Mouse (Mus musculus): ENCODE data around the gene Hes1. TPM values are rescaled to one million over a fixed set of nuclear protein-coding genes. Genes with fewer than 3 reads are reported as not detected.

The Hes1 gene
- polyA plus RNA-seq, 1 experiment from 2014 or later, result 28.8 TPM

DNA sequence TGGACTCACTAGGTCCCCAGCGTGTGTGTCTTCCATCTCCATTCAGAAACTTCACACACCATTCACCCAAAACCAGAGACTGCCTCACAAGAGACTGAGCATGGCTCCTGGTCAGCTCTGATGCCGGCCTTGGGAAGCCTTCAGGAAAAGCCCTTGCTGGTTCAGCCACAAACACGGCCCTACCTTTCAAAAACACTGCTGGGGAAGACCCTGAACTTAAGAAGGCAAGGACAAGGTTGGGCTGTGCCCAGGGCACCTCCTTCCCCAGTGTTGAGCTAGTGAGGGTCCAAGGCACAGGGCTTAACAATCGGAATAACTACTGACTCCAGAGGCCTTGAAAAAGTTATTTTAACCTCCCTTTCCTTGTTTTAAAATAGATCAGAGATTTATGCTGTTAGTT lies 17.3 kb downstream of the Hes1 start:
- WGBS, result 52% methylated on average over 4 of the region's 4 CpGs
- peaks cover 11% of the 10 kb centered on the region; the same call in 1 of the 2 replicates for H3K27me3 ChIP-seq (ENCODE audit: control insufficient read depth, insufficient read depth, low read length)
- H3K4me2 ChIP-seq (replicated peaks; ENCODE audit: low read depth, low read length), result no peak overlapping the region
- DNase-seq (ENCODE audit: low spot score), result no peak
- H3K4me3 ChIP-seq (ENCODE audit: low read depth, low read length), result no peak overlapping the region
- ATAC-seq (ENCODE audit: low FRiP score), result no peak
- no peaks in the 10 kb centered on the region for H3K4me1 ChIP-seq (replicated peaks; ENCODE audit: control insufficient read depth, insufficient read depth, low read length)
- no peaks in the 10 kb centered on the region for H3K36me3 ChIP-seq (ENCODE audit: control insufficient read depth, insufficient read depth, low read length)
- H3K9ac ChIP-seq (ENCODE audit: low read depth, low read length), result no peak overlapping the region
- no peaks in the 10 kb centered on the region for H3K9me3 ChIP-seq (ENCODE audit: control insufficient read depth, low read length)
- H3K27ac ChIP-seq (ENCODE audit: low read depth, low read length), result no peak overlapping the region

DNA sequence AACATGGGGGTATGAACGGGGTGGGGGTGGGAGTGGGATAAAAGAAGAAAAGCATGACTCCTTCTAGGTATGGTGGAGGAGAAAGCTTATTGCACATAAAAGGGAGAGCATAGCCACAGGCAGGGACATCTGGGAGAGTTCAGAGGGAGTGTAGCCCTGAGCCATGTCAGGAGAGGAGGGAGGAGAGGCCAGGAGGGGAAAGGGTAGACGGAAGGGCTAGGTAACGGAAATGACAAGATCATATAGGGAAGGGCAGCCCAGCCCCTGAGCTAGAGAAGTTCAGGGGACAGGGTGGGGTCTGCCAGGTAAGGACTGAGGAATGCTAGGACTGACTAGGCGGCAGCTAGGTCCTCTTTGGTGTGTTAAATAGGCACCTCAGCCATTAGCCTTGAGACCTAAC lies 17.8 kb downstream of the Hes1 start:
- no peak for ATAC-seq (ENCODE audit: low FRiP score)
- peaks cover 11% of the 10 kb centered on the region; the same call in 1 of the 2 replicates for H3K27me3 ChIP-seq (ENCODE audit: control insufficient read depth, insufficient read depth, low read length)

DNA sequence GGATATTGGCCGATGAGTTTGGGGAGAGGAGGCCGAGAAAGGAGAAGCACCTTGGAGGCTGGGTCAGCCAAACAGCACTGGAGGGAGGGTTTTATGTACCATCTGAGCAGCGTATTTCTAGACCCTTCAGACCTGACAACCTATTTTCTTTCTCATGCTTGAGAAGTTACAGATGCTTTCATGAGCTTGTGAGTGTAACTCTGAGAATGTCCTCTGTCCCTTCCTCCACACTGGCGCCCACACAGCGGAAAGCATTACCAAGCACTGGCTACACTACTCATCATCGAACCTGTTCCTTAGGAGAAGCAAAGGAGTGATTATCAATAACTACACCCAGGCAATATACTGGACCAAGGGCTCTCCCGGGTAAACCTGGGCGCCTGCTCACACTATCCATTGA lies 18.8 kb downstream of the Hes1 start:
- DNase-seq (ENCODE audit: low spot score), result no peak
- Histone ChIP-seq H3K4me2 (replicated peaks; ENCODE audit: low read depth, low read length) (no peak overlapping the region), H3K9ac (ENCODE audit: low read depth, low read length) (no peak overlapping the region), H3K9me3 (ENCODE audit: control insufficient read depth, low read length) (no peaks in the 10 kb centered on the region), H3K27ac (ENCODE audit: low read depth, low read length) (no peak overlapping the region), H3K27me3 (ENCODE audit: control insufficient read depth, insufficient read depth, low read length) (peaks cover 11% of the 10 kb centered on the region; the same call in 1 of the 2 replicates), H3K4me3 (ENCODE audit: low read depth, low read length) (no peak overlapping the region), H3K36me3 (ENCODE audit: control insufficient read depth, insufficient read depth, low read length) (no peaks in the 10 kb centered on the region), H3K4me1 (replicated peaks; ENCODE audit: control insufficient read depth, insufficient read depth, low read length) (no peaks in the 10 kb centered on the region)
- WGBS, result 97% methylated on average over 8 of the region's 8 CpGs
- ATAC-seq (ENCODE audit: low FRiP score), result no peak

More for the DNA sequence above, 17.8 kb downstream of the Hes1 start:
- no peak for DNase-seq (ENCODE audit: low spot score)
- Histone ChIP-seq H3K4me3 (ENCODE audit: low read depth, low read length) (no peak overlapping the region), H3K4me2 (replicated peaks; ENCODE audit: low read depth, low read length) (no peak overlapping the region), H3K4me1 (replicated peaks; ENCODE audit: control insufficient read depth, insufficient read depth, low read length) (no peaks in the 10 kb centered on the region), H3K36me3 (ENCODE audit: control insufficient read depth, insufficient read depth, low read length) (no peaks in the 10 kb centered on the region), H3K9me3 (ENCODE audit: control insufficient read depth, low read length) (no peaks in the 10 kb centered on the region), H3K27ac (ENCODE audit: low read depth, low read length) (no peak overlapping the region), H3K9ac (ENCODE audit: low read depth, low read length) (no peak overlapping the region)
- WGBS, result 82% methylated on average over 4 of the region's 4 CpGs

DNA sequence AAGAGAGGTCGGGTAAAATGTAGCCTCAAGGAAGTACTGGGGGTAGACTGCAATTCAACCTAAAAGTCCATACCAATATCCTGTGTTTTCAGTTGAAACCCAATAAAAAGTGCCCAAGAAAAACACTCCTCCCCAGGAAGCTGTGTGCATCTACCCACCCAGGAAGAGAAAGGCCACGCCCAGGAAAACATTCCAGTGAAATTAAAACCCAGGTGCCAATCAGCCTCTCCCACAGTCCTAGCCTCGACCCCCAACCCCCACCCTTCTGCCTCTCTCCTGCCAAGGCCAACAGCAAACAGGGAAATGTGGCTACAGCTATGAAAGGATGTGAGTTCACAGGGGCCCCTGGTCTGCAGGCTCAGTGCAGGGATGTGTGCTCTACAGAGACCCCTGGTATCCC lies 19.4 kb downstream of the Hes1 start:
- 55% methylated on average over 3 of the region's 3 CpGs for WGBS

DNA sequence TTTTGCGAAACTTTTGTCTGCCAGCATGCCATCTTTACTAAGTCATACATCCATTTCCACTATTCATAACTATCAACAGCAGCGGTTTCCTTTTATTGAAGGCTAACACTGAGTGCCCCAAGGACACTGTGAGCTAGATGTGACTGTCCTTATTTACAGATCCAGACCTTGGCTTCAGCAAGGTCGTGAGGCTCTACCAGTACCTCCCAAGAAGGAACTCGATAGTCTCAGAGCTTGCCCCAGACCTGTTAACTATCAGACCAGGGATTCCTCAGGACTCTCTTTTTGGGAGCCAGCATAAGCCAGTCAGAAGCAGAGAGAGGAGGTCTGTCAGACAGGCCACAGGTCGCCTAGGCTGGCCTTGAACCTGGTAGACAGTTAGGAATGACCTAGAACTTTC lies 24.5 kb downstream of the Hes1 start:
- Histone ChIP-seq H3K9me3 (ENCODE audit: control insufficient read depth, low read length) (no peaks in the 10 kb centered on the region), H3K27me3 (ENCODE audit: control insufficient read depth, insufficient read depth, low read length) (0 out of 2 replicates have a peak, but pooled peaks cover 6% of the 10 kb centered on the region), H3K36me3 (ENCODE audit: control insufficient read depth, insufficient read depth, low read length) (no peaks in the 10 kb centered on the region), H3K4me3 (ENCODE audit: low read depth, low read length) (no peak overlapping the region), H3K4me1 (replicated peaks; ENCODE audit: control insufficient read depth, insufficient read depth, low read length) (no peaks in the 10 kb centered on the region), H3K27ac (ENCODE audit: low read depth, low read length) (no peak overlapping the region), H3K4me2 (replicated peaks; ENCODE audit: low read depth, low read length) (no peak overlapping the region), H3K9ac (ENCODE audit: low read depth, low read length) (no peak overlapping the region)
- no peak for DNase-seq (ENCODE audit: low spot score)
- ATAC-seq (ENCODE audit: low FRiP score), result no peak
- 84% methylated on average over 5 of the region's 5 CpGs for WGBS

More for the DNA sequence above, 19.4 kb downstream of the Hes1 start:
- no peak overlapping the region for H3K4me3 ChIP-seq (ENCODE audit: low read depth, low read length)
- H3K4me2 ChIP-seq (replicated peaks; ENCODE audit: low read depth, low read length), result no peak overlapping the region
- peaks cover 11% of the 10 kb centered on the region; the same call in 1 of the 2 replicates for H3K27me3 ChIP-seq (ENCODE audit: control insufficient read depth, insufficient read depth, low read length)
- H3K36me3 ChIP-seq (ENCODE audit: control insufficient read depth, insufficient read depth, low read length), result no peaks in the 10 kb centered on the region
- H3K27ac ChIP-seq (ENCODE audit: low read depth, low read length), result no peak overlapping the region
- DNase-seq (ENCODE audit: low spot score) (no peak), ATAC-seq (ENCODE audit: low FRiP score) (no peak)
- H3K4me1 ChIP-seq (replicated peaks; ENCODE audit: control insufficient read depth, insufficient read depth, low read length), result no peaks in the 10 kb centered on the region
- H3K9me3 ChIP-seq (ENCODE audit: control insufficient read depth, low read length), result no peaks in the 10 kb centered on the region
- no peak overlapping the region for H3K9ac ChIP-seq (ENCODE audit: low read depth, low read length)

DNA sequence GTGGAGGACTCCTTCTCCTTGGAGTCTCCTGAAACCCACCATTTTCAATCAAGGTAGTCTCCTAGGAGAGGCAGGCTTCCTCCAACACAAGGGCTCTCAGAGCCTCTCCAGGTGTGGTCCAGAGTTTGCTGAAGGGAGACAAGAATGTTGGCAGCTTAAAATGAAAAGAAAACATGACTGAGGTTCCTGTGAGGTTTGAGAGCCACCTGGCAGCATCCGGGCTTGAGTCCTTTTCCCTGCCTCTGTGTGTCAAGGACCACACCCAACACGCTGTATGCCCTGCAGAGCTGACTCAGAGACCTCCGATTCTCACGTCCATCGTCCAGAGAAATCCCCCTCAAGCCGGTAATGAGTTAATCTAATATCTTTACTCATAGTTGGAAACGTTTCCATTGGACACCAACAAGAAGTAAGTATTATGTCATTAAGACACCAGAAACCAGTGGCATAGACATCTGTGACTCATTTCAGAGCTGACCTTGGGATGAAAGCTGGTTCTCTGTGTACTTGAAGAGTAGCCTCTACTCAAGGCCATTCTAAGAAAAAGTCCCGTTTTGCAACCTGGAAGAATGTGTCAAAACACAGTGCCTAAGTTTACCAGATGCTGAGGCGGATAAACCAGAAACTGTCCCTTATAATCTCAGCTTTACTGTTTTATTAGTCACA lies 26.1 kb downstream of the Hes1 start:
- H3K4me1 ChIP-seq (replicated peaks; ENCODE audit: control insufficient read depth, insufficient read depth, low read length), result no peaks in the 10 kb centered on the region
- H3K4me3 ChIP-seq (ENCODE audit: low read depth, low read length), result no peak overlapping the region
- H3K27me3 ChIP-seq (ENCODE audit: control insufficient read depth, insufficient read depth, low read length), result 0 out of 2 replicates have a peak, but pooled peaks cover 3% of the 10 kb centered on the region
- ATAC-seq (ENCODE audit: low FRiP score), result no peak
- no peak overlapping the region for H3K9ac ChIP-seq (ENCODE audit: low read depth, low read length)
- DNase-seq (ENCODE audit: low spot score), result no peak
- H3K36me3 ChIP-seq (ENCODE audit: control insufficient read depth, insufficient read depth, low read length), result no peaks in the 10 kb centered on the region
- H3K4me2 ChIP-seq (replicated peaks; ENCODE audit: low read depth, low read length), result no peak overlapping the region
- H3K9me3 ChIP-seq (ENCODE audit: control insufficient read depth, low read length), result no peaks in the 10 kb centered on the region
- no peak overlapping the region for H3K27ac ChIP-seq (ENCODE audit: low read depth, low read length)
- 86% methylated on average over 9 of the region's 9 CpGs for WGBS

DNA sequence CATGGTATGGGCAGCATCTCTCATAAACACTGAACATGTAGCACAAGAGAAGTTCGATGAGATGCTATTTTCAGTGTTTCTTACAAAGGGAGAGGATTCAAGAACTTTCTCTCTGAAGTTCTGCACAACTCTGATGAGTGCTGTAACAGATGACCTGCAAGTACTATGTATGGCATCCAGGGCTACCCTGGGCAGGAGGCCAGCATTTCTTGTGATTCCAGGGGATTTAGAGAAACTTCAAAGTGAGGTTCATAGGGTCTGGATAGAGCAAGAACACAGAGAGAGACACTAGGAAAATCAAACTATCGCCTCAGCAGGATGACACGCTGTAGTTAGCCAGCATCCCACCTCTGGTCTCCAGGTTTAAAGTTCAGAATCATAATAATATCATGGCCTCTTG lies 31.9 kb downstream of the Hes1 start:
- no peak overlapping the region for H3K27ac ChIP-seq (ENCODE audit: low read depth, low read length)
- 70% methylated on average over 3 of the region's 3 CpGs for WGBS

DNA sequence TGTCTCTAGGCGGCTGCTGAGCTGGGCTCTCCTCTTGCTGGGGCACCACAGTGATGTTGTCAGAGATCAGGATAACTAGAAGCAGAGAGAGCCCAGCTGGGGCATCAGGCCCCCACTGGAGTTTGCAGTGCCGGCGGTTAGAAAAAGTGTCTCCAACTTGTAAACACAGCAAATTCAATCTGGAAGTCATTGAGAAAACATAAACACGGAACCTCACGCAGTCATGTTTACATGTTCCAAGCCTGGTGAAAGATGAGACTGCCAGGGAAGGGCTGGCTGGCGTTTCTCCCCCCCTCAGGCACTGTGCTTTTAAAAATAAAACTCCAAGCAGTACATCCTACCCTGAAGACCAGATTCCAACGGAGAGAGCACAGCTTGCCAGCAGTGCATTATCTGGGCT lies 32.3 kb downstream of the Hes1 start:
- 42% methylated on average over 7 of the region's 7 CpGs for WGBS
- H3K27ac ChIP-seq (ENCODE audit: low read depth, low read length), result no peak overlapping the region

More for the DNA sequence above, 31.9 kb downstream of the Hes1 start:
- no peak overlapping the region for H3K4me2 ChIP-seq (replicated peaks; ENCODE audit: low read depth, low read length)
- DNase-seq (ENCODE audit: low spot score), result no peak
- peaks cover 15% of the 10 kb centered on the region; the same call in 1 of the 2 replicates for H3K27me3 ChIP-seq (ENCODE audit: control insufficient read depth, insufficient read depth, low read length)
- H3K4me3 ChIP-seq (ENCODE audit: low read depth, low read length), result no peak overlapping the region
- ATAC-seq (ENCODE audit: low FRiP score), result no peak
- H3K36me3 ChIP-seq (ENCODE audit: control insufficient read depth, insufficient read depth, low read length), result no peaks in the 10 kb centered on the region
- no peak overlapping the region for H3K9ac ChIP-seq (ENCODE audit: low read depth, low read length)
- H3K9me3 ChIP-seq (ENCODE audit: control insufficient read depth, low read length), result no peaks in the 10 kb centered on the region
- no peaks in the 10 kb centered on the region for H3K4me1 ChIP-seq (replicated peaks; ENCODE audit: control insufficient read depth, insufficient read depth, low read length)

DNA sequence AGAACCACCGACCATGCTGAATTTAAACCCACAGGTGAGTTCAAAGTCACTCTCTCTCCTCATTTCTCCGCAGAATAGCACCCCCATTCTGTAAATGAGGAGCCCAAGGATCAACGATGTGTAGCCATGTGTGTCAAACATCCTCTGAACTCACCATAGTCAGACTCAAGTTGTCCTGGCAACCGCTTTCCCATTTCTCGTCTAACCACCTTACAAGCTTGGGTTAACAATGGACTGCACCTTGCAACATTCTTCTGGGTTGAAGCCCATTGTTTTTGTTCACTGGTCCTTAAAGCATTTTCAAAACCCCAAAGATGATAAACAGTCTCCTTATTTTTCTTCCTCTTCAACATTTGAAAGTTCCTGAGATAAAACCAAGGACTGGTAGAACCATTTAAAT lies 34.9 kb downstream of the Hes1 start:
- H3K4me2 ChIP-seq (replicated peaks; ENCODE audit: low read depth, low read length), result no peak overlapping the region
- ATAC-seq (ENCODE audit: low FRiP score), result no peak
- no peak overlapping the region for H3K4me3 ChIP-seq (ENCODE audit: low read depth, low read length)
- no peak overlapping the region for H3K9ac ChIP-seq (ENCODE audit: low read depth, low read length)
- no peak overlapping the region for H3K27ac ChIP-seq (ENCODE audit: low read depth, low read length)
- H3K9me3 ChIP-seq (ENCODE audit: control insufficient read depth, low read length), result no peaks in the 10 kb centered on the region
- no peaks in the 10 kb centered on the region for H3K4me1 ChIP-seq (replicated peaks; ENCODE audit: control insufficient read depth, insufficient read depth, low read length)
- WGBS, result 65% methylated on average over 5 of the region's 5 CpGs
- H3K27me3 ChIP-seq (ENCODE audit: control insufficient read depth, insufficient read depth, low read length), result peaks cover 18% of the 10 kb centered on the region; the same call in 1 of the 2 replicates
- no peaks in the 10 kb centered on the region for H3K36me3 ChIP-seq (ENCODE audit: control insufficient read depth, insufficient read depth, low read length)
- DNase-seq (ENCODE audit: low spot score), result no peak

More for the DNA sequence above, 32.3 kb downstream of the Hes1 start:
- Histone ChIP-seq H3K9me3 (ENCODE audit: control insufficient read depth, low read length) (no peaks in the 10 kb centered on the region), H3K27me3 (ENCODE audit: control insufficient read depth, insufficient read depth, low read length) (peaks cover 15% of the 10 kb centered on the region; the same call in 1 of the 2 replicates), H3K4me2 (replicated peaks; ENCODE audit: low read depth, low read length) (no peak overlapping the region), H3K4me1 (replicated peaks; ENCODE audit: control insufficient read depth, insufficient read depth, low read length) (no peaks in the 10 kb centered on the region), H3K36me3 (ENCODE audit: control insufficient read depth, insufficient read depth, low read length) (no peaks in the 10 kb centered on the region), H3K4me3 (ENCODE audit: low read depth, low read length) (no peak overlapping the region), H3K9ac (ENCODE audit: low read depth, low read length) (no peak overlapping the region)
- ATAC-seq (ENCODE audit: low FRiP score) (no peak), DNase-seq (ENCODE audit: low spot score) (no peak)
